Mouse (Mus musculus) testis, adult 2 months (tissue): ENCODE data around the gene Arid1b. TPM values are rescaled to one million over a fixed set of nuclear protein-coding genes. Genes with fewer than 3 reads are reported as not detected.

ENCODE experiments used
- H3K27ac ChIP-seq: fragments of 200-500 bp; 2 replicates; pipeline ENCODE4 v1.5.1; 2012; ENCODE audit warnings: low read depth, low read length; ENCODE audit not compliant: control insufficient read depth, insufficient read depth
- H3K27me3 ChIP-seq: fragments of 200-500 bp; 2 replicates; pipeline ENCODE4 v1.6.1; 2012; ENCODE audit warnings: mild to moderate bottlenecking, low read length, moderate library complexity; ENCODE audit not compliant: control insufficient read depth, insufficient read depth
- H3K36me3 ChIP-seq: fragments of 200-500 bp; 2 replicates; pipeline ENCODE4 v1.6.1; 2012; ENCODE audit warnings: mild to moderate bottlenecking, low read length; ENCODE audit not compliant: control insufficient read depth, insufficient read depth
- H3K4me1 ChIP-seq: fragments of 200-500 bp; 2 replicates; pipeline ENCODE4 v1.6.1; 2012; ENCODE audit warnings: low read length; ENCODE audit not compliant: control insufficient read depth, insufficient read depth
- H3K4me3 ChIP-seq: fragments of 200-500 bp; 2 replicates; pipeline ENCODE4 v1.5.1; 2012; ENCODE audit warnings: low read depth, mild to moderate bottlenecking, low read length, moderate library complexity, mixed read lengths; ENCODE audit not compliant: control insufficient read depth
- CTCF ChIP-seq: fragments of 200-500 bp; IDR thresholded peaks from 2 replicates; pipeline ENCODE4 v1.5.1; 2012; ENCODE audit warnings: low read depth, mild to moderate bottlenecking, inconsistent platforms, low read length, moderate library complexity; ENCODE audit not compliant: control insufficient read depth, insufficient read depth, insufficient replicate concordance
- POLR2A ChIP-seq: fragments of 200-500 bp; IDR thresholded peaks from 2 replicates; pipeline ENCODE4 v1.6.1; 2012; ENCODE audit warnings: low read depth, mild to moderate bottlenecking, inconsistent platforms, low read length, moderate library complexity; ENCODE audit not compliant: control insufficient read depth
- polyA plus RNA-seq: library from polyadenylated mRNA; depleted of rRNA; stranded (reverse); fragments of >200 nt; gene quantifications from 2 replicates; pipeline ENCODE4 v1.2.3, GENCODE M21; 2012

The Arid1b gene
- polyA plus RNA-seq, 1 experiment = 5.2 TPM

DNA sequence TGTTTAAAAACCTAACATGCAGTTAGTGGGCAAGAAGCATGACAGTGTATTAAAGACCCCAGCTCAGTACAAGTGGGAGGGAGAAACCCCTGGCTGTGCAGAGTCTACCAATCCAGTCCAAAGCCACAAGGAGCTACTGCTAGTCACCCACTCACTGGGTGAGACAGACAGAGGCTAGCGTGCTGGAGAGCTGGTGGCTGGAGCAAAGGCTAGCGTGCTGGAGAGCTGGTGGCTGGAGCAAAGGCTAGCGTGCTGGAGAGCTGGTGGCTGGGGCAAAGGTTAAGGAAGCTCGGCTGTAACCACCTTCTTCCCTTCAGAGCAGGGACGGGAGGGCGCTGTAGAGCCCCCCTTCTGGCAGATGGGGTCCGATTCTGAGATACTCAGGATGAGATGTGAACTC is 320.6 kb downstream of the Arid1b start:
- no peaks in the 10 kb centered on the region for H3K36me3 ChIP-seq
- no peak overlapping the region for H3K4me3 ChIP-seq
- no peaks in the 10 kb centered on the region for H3K4me1 ChIP-seq
- no peak for TF ChIP-seq CTCF
- no peak for TF ChIP-seq POLR2A
- H3K27ac ChIP-seq = no peak overlapping the region
- H3K27me3 ChIP-seq = no peaks in the 10 kb centered on the region

DNA sequence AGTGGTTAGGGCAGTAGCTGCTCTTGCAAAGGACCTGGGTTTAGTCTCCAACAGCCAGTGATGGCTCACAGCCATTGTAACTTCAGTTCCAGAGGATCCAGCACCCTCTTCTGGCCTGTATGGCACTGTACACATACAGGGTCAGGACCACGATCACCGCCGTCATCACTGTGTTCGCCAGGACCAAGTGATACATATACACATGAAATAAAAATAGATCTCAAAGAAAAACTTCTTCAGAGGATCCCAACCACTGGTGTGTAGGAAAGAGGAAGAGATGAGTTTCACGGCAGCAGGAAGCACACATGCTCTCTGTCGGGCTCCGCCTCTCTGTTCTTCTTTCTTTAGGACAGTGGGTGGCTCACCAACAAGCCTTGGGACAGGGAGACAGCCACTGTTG is 322.4 kb downstream of the Arid1b start:
- TF ChIP-seq CTCF (no peak), POLR2A (no peak)
- no peaks in the 10 kb centered on the region for H3K36me3 ChIP-seq

GRCm38 (mm10) chr17:5321589-5322225 is 327.6 kb downstream of the Arid1b start:
- no peak overlapping the region for H3K4me3 ChIP-seq
- H3K27ac ChIP-seq = no peak overlapping the region
- H3K27me3 ChIP-seq = no peaks in the 10 kb centered on the region
- H3K4me1 ChIP-seq = no peaks in the 10 kb centered on the region; the same call in 1 of the 2 replicates
- H3K36me3 ChIP-seq = no peaks in the 10 kb centered on the region
- TF ChIP-seq CTCF = no peak
- no peak for TF ChIP-seq POLR2A

More for the DNA sequence above, 322.4 kb downstream of the Arid1b start:
- H3K27me3 ChIP-seq = no peaks in the 10 kb centered on the region
- H3K4me3 ChIP-seq = no peak overlapping the region
- no peaks in the 10 kb centered on the region for H3K4me1 ChIP-seq
- no peak overlapping the region for H3K27ac ChIP-seq

- Histone ChIP-seq H3K4me3 (no peak overlapping the region), H3K27ac (no peak overlapping the region), H3K4me1 (no peaks in the 10 kb centered on the region; the same call in 1 of the 2 replicates), H3K27me3 (no peaks in the 10 kb centered on the region), H3K36me3 (no peaks in the 10 kb centered on the region)
- TF ChIP-seq POLR2A (no peak), CTCF (no peak)
Observed at GRCm38 (mm10) chr17:5322594-5322993, 328.5 kb downstream of the Arid1b start.

- Histone ChIP-seq H3K27me3 (no peaks in the 10 kb centered on the region), H3K4me1 (no peaks in the 10 kb centered on the region; the same call in 1 of the 2 replicates), H3K4me3 (no peak overlapping the region), H3K27ac (no peak overlapping the region), H3K36me3 (no peaks in the 10 kb centered on the region)
- TF ChIP-seq CTCF (no peak), POLR2A (no peak)
Observed at GRCm38 (mm10) chr17:5323746-5324145, 329.6 kb downstream of the Arid1b start.

DNA sequence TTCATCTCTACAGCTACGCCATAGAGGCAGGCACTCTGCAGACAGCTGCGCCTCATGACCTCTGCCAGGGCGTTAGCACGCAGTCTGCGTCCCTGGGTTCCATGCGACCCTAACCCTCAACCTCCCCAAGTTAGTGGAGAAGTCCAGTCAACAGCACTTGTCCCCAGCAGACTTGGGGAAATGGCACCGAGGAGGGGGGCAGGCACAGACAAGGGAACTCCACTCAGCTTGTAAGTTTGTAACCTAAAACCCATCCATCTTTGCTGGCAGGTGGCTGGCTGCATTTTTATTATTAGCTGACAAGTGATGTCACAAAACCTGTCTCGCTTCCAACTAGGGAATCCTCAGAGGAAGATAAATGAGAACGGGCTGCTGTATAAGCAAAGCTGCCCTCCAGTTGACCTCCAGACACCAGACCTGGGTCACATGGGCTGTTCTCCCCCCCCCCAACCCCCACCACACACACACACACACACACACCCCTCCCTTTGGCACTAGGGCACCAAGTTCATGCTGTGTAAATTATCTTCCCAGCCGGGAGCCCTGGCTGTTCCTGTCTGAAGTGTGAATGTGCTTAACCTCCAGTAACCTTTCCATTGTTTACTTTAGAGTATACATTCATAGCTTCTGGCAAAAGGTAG is 330.2 kb downstream of the Arid1b start:
- Histone ChIP-seq H3K27me3 (no peaks in the 10 kb centered on the region), H3K4me3 (no peak overlapping the region), H3K36me3 (no peaks in the 10 kb centered on the region), H3K4me1 (no peaks in the 10 kb centered on the region; the same call in 1 of the 2 replicates), H3K27ac (no peak overlapping the region)
- no peak for TF ChIP-seq POLR2A
- TF ChIP-seq CTCF = no peak

GRCm38 (mm10) chr17:5326689-5327088 is 332.6 kb downstream of the Arid1b start:
- Histone ChIP-seq H3K4me1 (no peaks in the 10 kb centered on the region; the same call in 1 of the 2 replicates), H3K27ac (no peak overlapping the region), H3K27me3 (no peaks in the 10 kb centered on the region), H3K4me3 (no peak overlapping the region), H3K36me3 (no peaks in the 10 kb centered on the region)
- TF ChIP-seq POLR2A (no peak), CTCF (no peak)
